Mouse (Mus musculus) heart, postnatal 4 days (tissue): Measurements from ENCODE around the gene Klrb1b. TPM values are rescaled to one million over a fixed set of nuclear protein-coding genes. Genes with fewer than 3 reads are reported as not detected.
"Not testable (repeated sequence)": the region's sequence is repeated elsewhere in the genome, so short reads cannot be mapped to it uniquely, and the experiment has no call there.

ENCODE experiments used
- DNase-seq: peaks from one replicate; pipeline ENCODE4 v3.0.0; 2021
- total RNA-seq, 2 experiments: library from RNA; stranded (reverse); gene quantifications; 2 replicates each; pipeline ENCODE4 v1.2.3; 2021

Gene Klrb1b
- total RNA-seq, 2 experiments from 2014 or later: not detected

DNA sequence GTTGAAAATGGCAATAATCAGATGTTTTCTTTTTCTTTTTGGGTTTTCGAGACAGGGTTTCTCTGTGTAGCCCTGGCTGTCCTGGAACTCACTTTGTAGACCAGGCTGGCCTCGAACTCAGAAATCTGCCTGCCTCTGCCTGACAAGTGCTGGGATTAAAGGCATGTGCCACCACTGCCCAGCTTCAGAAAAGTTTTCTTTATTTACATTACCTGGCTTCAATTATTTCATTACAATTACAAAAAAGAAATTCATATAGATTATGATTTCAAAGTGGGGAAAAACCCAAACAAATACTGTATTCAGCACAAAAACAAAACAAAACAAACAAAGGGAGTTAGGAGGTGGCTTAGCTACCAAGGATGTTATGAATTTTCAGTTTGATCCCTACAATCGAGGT, 14.5 kb upstream of the Klrb1b start:
- not testable (repeated sequence) for DNase-seq

DNA sequence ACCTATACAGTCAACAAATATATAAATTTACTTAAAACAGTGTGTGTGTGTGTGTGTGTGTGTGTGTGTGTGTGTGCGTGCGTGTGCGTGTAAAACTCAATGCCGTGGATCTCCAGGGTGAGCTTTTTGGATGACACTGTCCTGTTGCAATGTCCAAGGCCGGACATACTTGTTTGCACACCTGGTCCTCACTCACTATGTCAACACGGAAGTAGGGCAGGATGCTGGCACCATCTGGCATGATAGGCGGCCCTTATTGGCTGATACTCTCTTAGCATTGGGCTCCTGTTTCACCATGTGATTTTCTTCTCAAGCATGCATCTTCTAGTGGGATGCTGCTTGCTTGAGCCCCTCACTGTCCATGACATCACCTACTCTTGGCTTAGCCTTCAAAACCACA, 13.8 kb upstream of the Klrb1b start:
- no peak for DNase-seq

GRCm38 (mm10) chr6:128839266-128839771, 13.2 kb upstream of the Klrb1b start:
- DNase-seq: peak; percentile 92

DNA sequence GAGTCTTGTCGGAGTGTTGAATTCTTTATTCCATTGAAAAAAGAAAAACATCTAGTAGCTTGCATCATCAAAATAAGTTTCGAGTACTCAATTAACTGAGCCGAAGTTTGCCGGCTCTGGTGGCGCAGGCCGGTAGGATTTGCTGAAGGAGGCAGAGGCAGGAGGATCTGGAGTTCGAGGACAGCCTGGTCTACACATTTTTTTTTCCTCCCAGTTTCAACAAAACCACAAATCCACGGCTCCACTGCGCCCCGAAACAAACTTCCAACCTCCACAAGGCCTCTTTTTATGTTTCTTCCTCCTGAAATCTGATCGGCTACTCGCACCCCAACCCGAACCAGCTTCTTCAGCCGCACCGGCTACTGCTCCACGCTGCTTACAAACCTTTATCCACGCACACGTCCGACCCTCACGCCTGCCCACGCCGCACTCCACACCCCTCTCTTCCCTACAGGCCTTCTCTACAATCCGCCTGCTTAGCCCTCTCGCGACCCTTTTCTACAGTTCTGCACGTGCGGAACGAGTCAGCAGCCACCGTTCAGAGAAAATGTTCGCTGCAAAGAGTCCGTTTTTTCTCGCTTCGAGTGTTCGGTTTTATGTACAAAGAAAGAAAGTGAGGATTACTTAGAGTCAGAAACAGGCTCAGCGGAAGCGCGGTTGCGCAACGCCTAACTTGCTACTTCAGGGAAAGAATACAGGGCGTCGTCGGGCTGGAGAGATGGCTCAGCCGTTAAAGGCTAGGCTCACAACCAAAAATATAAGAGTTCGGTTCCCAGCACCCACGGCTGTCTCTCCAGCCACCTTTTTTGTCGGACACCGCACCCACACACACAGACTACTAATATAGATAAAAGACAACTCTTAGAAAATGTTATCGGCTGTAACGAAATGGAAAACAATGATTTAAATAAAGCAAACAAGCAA, 12.5 kb upstream of the Klrb1b start:
- DNase-seq: peak; percentile 92

- no peak for DNase-seq
These were observed 11.6 kb upstream of the Klrb1b start for GRCm38 (mm10) chr6:128837454-128838341.

DNA sequence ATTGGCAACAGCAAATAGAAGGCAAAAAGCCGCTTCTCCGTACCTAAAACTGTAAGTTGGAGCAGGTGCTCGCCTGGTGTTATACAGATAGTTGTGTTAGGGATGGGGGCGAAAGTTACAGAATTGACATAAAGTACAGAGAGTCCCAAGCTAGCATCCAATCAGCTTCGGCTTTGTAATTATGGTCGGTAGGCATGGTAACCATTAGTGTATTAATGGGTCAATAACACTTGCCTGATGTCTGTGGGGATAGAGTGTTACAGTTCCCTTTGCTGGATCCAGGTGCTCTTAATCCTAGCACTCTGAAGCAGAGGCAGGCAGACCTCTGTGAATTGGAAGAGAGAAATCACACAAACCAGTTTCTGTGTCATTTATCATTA, 10.8 kb upstream of the Klrb1b start:
- no peak for DNase-seq

DNA sequence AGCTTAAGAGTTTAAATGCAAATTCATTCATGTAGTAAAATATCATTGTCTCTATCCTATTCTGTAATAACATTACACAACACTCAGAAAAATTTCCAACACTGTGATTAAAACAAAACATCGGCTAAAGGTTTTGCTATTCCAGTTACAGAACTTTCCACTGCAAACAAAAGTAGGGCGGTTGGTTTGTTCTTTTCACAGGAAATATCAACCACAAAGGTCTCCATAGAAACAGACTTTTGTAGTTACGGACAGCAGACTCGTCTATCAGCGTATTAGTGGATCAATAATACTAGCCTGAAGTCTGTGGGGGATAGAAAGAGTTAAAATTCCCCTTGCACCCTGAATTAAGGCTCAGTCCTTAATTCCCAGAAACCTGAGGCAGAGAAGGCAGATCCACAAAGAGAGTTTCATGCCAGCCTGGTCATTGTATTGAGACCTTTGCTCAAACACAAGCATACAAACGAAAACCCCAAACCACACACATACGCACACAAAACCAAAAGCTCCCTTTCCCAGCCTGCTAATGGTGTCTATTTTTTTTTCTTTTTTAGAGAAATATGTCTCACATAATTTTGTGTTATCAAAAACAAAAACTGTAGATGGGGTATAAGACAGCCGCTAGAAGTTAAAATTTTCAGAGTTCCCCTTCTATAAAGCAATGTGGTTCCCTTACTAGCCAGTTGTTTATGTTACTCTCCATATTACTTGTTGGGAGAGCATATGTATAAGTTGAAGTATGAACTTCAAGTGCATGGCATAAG, 10.2 kb upstream of the Klrb1b start:
- no peak for DNase-seq

- no peak for DNase-seq
These were observed 9.4 kb upstream of the Klrb1b start for GRCm38 (mm10) chr6:128835571-128835970.

GRCm38 (mm10) chr6:128833046-128833445, 6.9 kb upstream of the Klrb1b start:
- DNase-seq: no peak

DNA sequence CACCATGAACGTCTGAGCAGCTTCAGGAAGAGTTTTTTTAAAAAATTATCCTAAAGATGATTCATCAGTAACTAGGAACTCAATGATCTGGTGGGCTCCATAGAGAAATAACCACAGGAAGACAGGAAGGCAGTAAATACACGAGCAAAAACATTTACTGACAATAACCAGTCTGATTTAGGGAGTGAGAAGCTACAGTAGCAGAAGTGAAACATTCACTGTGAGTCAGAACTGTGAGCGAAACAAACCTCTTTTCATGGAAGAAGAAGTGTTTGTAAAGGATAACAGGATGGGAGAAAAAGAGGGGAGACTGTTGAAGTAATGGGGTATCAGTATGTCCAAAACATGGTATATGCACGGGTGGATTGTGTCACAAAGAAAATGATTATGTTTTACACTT, 3.7 kb upstream of the Klrb1b start:
- DNase-seq: no peak

DNA sequence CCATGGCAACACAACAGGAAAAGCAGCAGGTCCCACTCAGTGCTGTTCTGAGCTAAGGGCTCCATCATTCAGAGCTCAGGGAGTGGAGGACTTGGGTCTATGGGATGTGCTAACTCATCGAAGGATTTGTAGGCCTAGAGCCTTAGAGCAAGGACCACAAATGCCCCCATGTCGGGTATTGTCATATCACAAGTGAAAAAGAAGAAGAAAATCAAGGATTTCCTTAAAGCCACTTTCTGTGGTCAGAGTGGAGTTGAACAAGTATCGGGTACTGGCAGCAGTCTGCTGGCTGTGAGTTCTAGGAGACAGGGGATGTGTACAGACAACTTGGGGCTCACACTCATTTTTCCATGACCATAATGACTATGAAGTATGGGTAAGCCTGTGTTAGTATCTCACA, 650 bp upstream of the Klrb1b start:
- no peak for DNase-seq

GRCm38 (mm10) chr6:128818083-128818802, 7.9 kb downstream of the Klrb1b start:
- no peak for DNase-seq

DNA sequence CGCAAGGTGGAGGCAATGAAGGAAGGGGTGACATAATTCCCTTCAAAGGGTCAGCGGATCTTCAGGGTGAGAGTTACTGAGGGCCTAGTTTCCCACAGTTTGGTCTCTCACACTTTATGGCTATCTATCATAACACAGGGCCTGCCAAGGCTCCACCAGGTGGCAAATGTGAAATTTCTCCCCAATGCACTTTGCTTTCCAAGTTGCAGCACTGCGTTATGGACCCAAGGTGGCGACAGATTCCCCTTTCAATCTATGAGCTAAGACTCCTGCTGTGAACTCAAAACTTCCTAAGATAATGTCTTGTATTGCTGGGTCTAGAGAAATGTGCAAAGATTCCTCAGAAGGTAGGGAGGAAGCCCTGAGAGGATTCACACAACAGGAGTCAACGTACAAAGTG, 17.6 kb downstream of the Klrb1b start:
- peak; percentile 31 for DNase-seq

GRCm38 (mm10) chr6:128807021-128807420, 19.1 kb downstream of the Klrb1b start:
- DNase-seq: no peak

DNA sequence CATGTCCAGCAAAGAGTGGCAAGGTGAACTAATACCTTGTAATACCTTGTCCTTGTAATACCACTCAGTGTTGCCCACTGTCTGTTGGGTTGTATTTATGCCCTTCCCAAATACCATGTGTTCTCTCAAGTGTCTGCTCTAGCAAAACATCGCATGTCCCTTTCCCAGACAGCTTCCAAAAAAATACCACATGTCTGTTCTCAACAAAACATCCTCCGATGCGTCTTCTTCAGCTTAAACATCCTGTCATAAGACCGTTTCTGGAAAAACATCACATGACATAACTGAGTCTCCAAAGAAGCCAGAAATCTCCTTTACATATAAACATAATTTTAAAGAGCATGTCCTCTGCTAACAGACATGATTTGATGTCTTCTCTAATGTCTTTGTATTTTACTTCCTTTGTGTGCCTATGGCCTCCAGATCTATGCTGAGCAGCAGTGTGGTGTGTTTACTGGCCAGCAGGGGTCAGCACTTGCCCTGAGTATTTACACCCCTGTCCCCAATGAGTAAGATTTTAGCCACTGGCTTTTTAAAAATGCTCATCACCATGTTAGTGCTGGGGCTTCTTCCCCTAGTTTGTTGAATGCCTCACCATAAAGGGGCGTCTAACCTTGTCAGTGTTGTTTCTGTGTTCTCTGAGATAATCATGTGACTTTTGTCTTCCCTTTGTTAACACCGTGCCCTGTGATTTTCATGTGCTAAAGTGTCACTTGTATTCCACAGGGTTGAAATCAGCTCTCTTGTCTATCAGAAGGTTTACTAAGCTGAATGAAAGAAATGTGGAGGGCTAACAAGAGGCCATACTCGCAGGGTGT, 21.1 kb downstream of the Klrb1b start:
- DNase-seq: peak; percentile 70

DNA sequence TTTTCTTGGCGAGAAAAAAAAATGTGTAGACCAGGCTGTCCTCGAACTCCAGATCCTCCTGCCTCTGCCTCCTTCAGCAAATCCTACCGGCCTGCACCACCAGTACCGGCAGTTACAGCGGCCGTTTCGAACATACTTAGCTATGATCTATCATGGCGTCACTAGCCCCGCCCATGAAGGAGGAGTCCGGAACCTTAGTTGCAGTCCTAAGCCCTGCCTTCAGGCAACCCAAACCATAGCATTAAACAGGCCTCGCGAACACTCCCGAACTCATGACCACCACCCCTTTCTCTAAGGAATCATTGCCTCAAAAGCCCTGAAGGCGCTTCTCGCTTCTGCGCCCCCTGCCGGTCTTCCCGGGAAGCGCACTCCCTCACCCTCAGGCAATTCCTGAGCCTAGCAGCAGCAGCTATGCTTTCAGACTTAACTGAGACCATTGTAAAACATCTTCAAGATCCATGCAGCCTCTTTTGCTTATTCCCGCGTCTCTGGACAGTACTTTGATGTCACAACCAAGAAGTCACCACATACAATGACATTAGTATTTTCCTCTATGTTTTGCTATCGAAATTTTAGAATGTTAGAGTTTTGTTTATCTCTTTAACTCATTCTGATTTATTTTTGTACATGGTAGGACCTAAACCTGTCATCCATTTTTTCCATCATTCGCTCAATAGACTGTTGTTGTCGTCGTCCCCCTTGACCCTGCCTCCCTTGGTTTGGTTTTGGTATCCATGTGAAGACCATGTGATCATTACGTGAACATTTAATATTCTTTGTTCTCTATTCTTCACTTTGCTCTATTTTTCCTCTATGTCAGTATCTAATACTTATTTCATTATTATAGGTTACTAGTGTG, 22.9 kb downstream of the Klrb1b start:
- DNase-seq: peak; percentile 98

GRCm38 (mm10) chr6:128802557-128802956, 23.6 kb downstream of the Klrb1b start:
- no peak for DNase-seq

DNA sequence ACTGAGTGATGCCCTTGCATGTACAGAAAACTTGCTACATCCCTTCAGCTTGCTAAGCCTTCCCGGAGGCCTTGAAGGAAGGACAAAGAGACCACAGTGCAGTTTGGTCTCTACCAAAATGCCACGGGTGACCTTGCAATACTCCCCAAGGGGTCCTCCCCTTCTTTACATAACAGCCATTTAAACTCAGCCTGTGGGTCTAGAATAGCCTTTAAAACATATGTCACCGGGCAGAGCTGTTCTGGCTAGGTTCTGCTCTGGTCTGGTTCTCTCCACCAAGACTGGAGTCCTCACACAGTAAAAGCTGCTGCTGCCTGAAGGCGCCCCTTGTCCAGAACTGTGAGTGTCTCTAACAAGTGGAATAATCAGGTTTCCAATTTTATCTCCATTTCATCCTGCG, 25.4 kb downstream of the Klrb1b start:
- DNase-seq: not testable (repeated sequence)

DNA sequence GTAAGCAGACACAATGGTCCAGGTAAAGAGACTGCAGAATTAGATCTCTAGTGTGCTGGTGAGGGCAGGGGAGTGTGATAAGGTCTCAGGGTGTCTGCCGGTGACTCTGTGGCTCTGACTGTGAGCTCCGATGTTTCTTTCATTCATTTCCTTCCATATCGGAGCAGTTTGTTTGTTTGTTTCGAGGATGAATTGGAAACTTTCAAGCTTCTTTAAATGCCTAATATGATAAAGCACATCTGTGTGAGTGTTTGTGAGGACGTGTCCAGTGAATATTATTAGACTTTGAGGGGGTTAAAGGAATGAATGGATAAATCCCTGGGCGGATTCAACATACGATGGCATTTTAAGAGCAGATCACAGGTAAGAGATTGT, 26.2 kb downstream of the Klrb1b start:
- DNase-seq: no peak
